Mouse (Mus musculus) right cerebral cortex, postnatal 25 days (tissue): ENCODE results near the gene Egflam.

Experiments
- DNase-seq: peaks from one replicate; pipeline ENCODE4 v3.0.0; 2022

Gene Egflam

DNA sequence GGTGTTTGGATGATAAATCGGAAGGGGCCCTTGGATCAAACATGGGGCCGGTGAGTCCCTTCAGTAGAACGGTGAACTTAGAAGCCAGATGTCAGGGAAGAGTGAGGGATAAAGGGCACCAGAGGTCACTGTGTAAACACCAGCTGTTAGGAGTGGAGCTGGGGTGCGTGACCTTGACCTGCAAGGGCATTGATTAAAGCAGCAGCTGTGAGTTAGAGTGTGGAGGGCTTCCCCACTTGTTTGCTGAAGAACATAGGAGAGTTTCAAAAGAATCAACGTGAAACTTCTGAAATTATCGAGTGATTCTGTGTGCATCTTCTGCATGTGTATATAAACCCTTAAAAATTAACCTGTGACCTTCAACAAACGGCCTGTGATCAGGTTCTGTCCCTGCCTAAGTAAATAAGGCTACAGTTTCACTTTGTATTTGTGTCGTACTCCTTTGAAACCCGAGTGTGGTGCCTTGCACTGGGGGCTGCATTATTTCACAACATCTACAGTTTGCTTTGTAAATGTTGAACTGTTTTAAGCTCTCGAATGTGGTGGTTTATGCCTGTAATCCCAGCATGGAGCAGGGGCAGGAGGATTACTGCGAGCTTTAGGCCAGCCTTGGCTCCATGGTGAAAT lies 230.2 kb downstream of the Egflam start:
- no peak for DNase-seq

DNA sequence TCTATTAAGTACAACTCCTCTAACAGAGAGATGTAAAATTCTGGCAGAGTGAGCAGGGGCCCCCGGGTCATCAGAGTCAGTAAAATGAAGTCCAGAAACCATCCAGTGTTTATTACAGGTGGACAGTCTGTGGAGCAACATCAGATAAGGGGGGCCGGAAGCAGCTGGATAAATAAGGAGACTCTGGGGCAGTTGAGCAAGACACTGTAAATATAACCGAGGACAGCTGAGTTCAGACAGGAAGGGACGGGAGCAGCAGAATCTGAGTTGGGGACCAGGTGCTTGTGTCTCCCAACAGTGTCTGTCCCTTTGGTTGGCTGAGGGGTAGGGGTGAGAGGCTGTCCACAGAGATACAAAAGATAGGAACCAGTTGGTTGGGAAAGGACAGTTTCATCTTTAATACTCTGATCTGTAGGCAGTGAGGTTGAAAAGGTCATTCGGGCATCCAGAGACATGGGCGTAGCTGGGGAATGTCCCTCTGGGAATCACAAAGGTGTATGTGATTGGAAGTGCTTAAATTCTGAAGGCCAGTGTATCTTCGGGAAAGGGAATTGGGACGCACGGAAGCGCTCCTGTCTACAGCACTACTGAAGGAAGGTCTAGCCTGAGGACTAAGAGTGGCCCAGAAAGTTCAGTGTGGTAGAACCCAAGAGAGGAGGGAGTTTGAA lies 230.8 kb downstream of the Egflam start:
- no peak for DNase-seq

GRCm38 (mm10) chr15:7166735-7167134 lies 231.5 kb downstream of the Egflam start:
- DNase-seq: no peak

DNA sequence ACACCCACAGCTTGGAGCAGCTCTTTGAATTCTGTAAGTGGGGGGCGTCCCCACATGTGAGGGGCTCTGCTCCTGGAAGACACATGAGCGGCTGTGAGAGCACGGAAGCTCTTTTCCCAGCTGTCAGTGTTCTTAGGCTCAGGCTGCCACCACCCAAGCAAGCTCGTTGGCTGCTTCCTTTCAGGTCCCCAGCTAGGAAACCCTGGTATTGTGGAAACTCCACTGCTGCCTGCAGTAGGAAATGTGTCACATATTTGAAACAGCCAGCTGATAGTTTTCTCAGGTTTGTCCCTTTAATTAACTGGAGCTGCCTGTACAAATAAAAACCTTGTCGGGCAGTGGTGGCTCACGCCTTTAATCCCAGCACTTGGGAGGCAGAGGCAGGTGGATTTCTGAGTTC lies 234.3 kb downstream of the Egflam start:
- no peak for DNase-seq

GRCm38 (mm10) chr15:7160321-7160720 lies 237.9 kb downstream of the Egflam start:
- DNase-seq: no peak

- no peak for DNase-seq
These were observed 238.3 kb downstream of the Egflam start for GRCm38 (mm10) chr15:7159869-7160268.

DNA sequence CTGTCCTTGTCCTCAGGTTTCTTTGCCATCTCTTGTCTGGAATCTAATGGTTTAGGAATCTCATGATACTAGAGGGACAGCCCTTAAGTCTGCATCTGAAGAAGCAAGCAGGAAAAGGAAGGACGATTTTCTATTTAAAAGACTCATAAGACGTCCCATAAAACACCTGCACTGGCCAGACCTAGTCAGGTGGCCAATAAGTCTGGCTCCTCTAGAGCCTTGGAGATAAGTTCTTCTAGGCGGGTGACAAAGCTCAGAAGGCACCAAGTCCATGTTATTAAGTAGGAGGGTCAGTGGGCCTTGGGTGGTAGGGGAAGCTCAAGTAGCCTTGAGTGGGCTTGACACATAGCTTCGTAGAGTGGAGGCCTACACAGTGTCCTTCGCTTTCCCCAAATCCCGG lies 240.5 kb downstream of the Egflam start:
- DNase-seq: no peak
